Mouse (Mus musculus) lung, embryonic 16.5 days (tissue): Measurements from ENCODE around the gene Slc10a7. TPM values are rescaled to one million over a fixed set of nuclear protein-coding genes. Genes with fewer than 3 reads are reported as not detected.

Experiments
- ATAC-seq: fragments of 200-750 bp; cut with Nextera tagmentation; 2 replicates; pipeline ENCODE4 v1.8.0; 2017; ENCODE audit warnings: low read depth, mild to moderate bottlenecking, moderate library complexity
- H3K27ac ChIP-seq: fragments of 300-500 bp; sonication (generic); 2 replicates; pipeline ENCODE4 v1.5.1; 2014; ENCODE audit warnings: mild to moderate bottlenecking, control low read depth, low read length
- H3K27me3 ChIP-seq: fragments of 300-500 bp; sonication (generic); 2 replicates; pipeline ENCODE4 v1.6.1; 2014; ENCODE audit warnings: low read depth, low read length, mixed read lengths; ENCODE audit not compliant: control insufficient read depth, insufficient read depth
- H3K36me3 ChIP-seq: fragments of 300-500 bp; sonication (generic); 2 replicates; pipeline ENCODE4 v1.6.1; 2014; ENCODE audit warnings: low read length; ENCODE audit not compliant: control insufficient read depth, insufficient read depth
- H3K4me1 ChIP-seq: fragments of 300-500 bp; sonication (generic); replicated peaks from 2 replicates; pipeline ENCODE4 v1.6.1; 2014; ENCODE audit warnings: low read length, mixed read lengths; ENCODE audit not compliant: control insufficient read depth, insufficient read depth
- H3K4me2 ChIP-seq: fragments of 300-500 bp; sonication (generic); 2 replicates; pipeline ENCODE4 v1.6.1; 2014; ENCODE audit warnings: low read depth, low read length, control low read depth
- H3K4me3 ChIP-seq: fragments of 300-500 bp; sonication (generic); 2 replicates; pipeline ENCODE4 v1.5.1; 2014; ENCODE audit warnings: mild to moderate bottlenecking, low read length, control low read depth
- H3K9ac ChIP-seq: fragments of 300-500 bp; sonication (generic); 2 replicates; pipeline ENCODE4 v1.6.1; 2014; ENCODE audit warnings: low read length, control low read depth
- H3K9me3 ChIP-seq: fragments of 300-500 bp; sonication (generic); 2 replicates; pipeline ENCODE4 v1.6.1; 2016; ENCODE audit warnings: low read length; ENCODE audit not compliant: control insufficient read depth
- WGBS: fragments of 180-500 bp; shearing (Covaris S2); extraction: QIAGEN DNeasy Blood & Tissue Kit; methylation state at CpG from one replicate; pipeline ENCODE4 v1.1.7; 2014; 5-methylcytosine and 5-hydroxymethylcytosine counted together
- polyA plus RNA-seq: library from polyadenylated mRNA; unstranded; fragments of >200 nt; fragmentation: Nextera tagmentation; extraction: Ambion mirVana; gene quantifications from 2 replicates; pipeline ENCODE4 v1.2.1, GENCODE M21; 2015

Slc10a7 gene
- polyA plus RNA-seq, 1 experiment from 2014 or later = 21.6 TPM

GRCm38 (mm10) chr8:78722201-78722600 lies 213.1 kb downstream of the Slc10a7 start:
- Histone ChIP-seq H3K4me2 (no peak overlapping the region), H3K27me3 (no peaks in the 10 kb centered on the region), H3K27ac (no peak overlapping the region), H3K9ac (no peak overlapping the region), H3K4me3 (no peak overlapping the region), H3K36me3 (peaks cover 4% of the 10 kb centered on the region; the same call in 1 of the 2 replicates), H3K9me3 (no peaks in the 10 kb centered on the region), H3K4me1 (peaks cover 8% of the 10 kb centered on the region)
- ATAC-seq = no peak
- 76% methylated on average over 7 of the region's 7 CpGs for WGBS

DNA sequence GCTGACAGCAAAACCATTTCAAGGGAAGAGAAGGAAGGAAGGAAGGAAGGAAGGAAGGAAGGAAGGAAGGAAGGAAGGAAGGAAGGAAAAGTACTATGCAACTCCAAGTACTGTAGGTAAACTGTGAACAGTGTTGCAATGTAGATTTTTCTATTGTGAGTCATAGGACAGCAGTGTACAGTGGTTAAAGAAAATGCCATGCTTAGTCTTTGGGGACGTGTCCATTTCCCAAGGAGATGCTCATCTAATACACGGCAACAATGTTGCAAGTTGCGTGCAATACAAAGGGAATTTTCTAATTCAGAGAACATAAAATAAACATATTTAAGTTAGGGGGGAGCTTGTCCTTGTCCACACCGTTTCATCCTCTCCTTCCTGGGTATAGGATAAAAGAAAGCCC lies 215.7 kb downstream of the Slc10a7 start:
- no peak for ATAC-seq
- Histone ChIP-seq H3K27me3 (no peaks in the 10 kb centered on the region), H3K9ac (no peak overlapping the region), H3K36me3 (no peaks in the 10 kb centered on the region), H3K4me3 (no peak overlapping the region), H3K4me2 (no peak overlapping the region), H3K9me3 (no peaks in the 10 kb centered on the region), H3K27ac (no peak overlapping the region), H3K4me1 (peaks cover 5% of the 10 kb centered on the region)
- WGBS = 88% methylated on average over 4 of the region's 4 CpGs

- Histone ChIP-seq H3K27me3 (no peaks in the 10 kb centered on the region), H3K9me3 (no peaks in the 10 kb centered on the region), H3K27ac (no peak overlapping the region), H3K4me3 (no peak overlapping the region), H3K36me3 (peaks cover 6% of the 10 kb centered on the region; the same call in 1 of the 2 replicates), H3K9ac (no peak overlapping the region), H3K4me1 (peaks cover 9% of the 10 kb centered on the region), H3K4me2 (no peak overlapping the region)
- WGBS = 78% methylated on average over 14 of the region's 14 CpGs
- ATAC-seq = no peak
These were observed 219.1 kb downstream of the Slc10a7 start for GRCm38 (mm10) chr8:78728240-78728639.

DNA sequence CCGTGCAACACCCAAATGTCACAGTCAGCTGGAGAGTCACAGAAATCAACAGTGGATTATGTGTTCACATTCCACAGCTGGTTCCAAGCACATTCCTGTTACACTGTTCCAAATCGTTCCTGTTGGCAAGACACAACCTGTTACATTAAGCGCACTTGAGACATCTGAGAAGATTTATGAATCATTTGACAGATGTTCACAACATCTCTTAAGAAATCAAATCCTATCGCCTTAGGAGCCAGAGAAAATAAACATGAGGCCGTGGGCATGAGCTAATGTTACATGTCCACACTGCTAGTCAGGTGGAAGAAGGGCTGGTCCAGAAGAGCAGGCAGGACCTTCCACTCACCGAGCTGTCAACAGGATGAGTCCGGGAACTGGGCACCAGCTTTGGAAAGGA lies 223.3 kb downstream of the Slc10a7 start:
- no peak overlapping the region for H3K9ac ChIP-seq

GRCm38 (mm10) chr8:78732995-78733512 lies 223.9 kb downstream of the Slc10a7 start:
- WGBS = 60% methylated on average over 12 of the region's 12 CpGs
- H3K4me1 ChIP-seq = peaks cover 9% of the 10 kb centered on the region
- no peak overlapping the region for H3K4me3 ChIP-seq
- peak overlapping the region; percentile 50 for H3K27ac ChIP-seq
- ATAC-seq = peak; percentile 63
- no peak overlapping the region for H3K4me2 ChIP-seq
- H3K27me3 ChIP-seq = no peaks in the 10 kb centered on the region
- no peak overlapping the region for H3K9ac ChIP-seq
- no peaks in the 10 kb centered on the region for H3K9me3 ChIP-seq
- H3K36me3 ChIP-seq = peaks cover 6% of the 10 kb centered on the region; the same call in 1 of the 2 replicates

More for the DNA sequence above, 223.3 kb downstream of the Slc10a7 start:
- H3K4me2 ChIP-seq = no peak overlapping the region
- peaks cover 6% of the 10 kb centered on the region; the same call in 1 of the 2 replicates for H3K36me3 ChIP-seq
- peak overlapping the region; percentile 50 for H3K27ac ChIP-seq
- ATAC-seq = peak; percentile 64
- peaks cover 9% of the 10 kb centered on the region for H3K4me1 ChIP-seq
- no peaks in the 10 kb centered on the region for H3K27me3 ChIP-seq
- WGBS = 36% methylated on average over 7 of the region's 7 CpGs
- H3K4me3 ChIP-seq = no peak overlapping the region
- no peaks in the 10 kb centered on the region for H3K9me3 ChIP-seq

GRCm38 (mm10) chr8:78734721-78735517 lies 225.8 kb downstream of the Slc10a7 start:
- WGBS = 83% methylated on average over 9 of the region's 9 CpGs
- no peak overlapping the region for H3K9ac ChIP-seq

DNA sequence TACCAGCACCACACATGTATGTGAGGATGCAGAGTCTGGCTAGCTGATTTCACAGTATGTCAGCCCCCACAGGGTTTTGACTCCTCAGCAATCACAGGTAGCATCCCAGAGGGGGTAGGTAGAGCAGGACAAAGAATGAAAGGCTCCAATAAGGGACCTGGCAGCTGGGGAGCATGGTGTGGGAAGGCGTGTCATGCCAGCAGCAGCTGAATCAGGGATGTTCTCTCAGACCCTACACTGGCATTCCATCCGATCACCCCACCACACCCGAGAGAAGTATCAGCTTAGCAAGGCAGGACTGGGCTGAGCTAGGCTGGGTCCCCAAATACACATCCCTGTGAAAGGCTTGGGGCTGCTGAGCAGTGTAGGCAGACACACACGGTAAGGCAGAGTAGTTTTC lies 229.2 kb downstream of the Slc10a7 start:
- H3K4me1 ChIP-seq = peaks cover 26% of the 10 kb centered on the region
- no peaks in the 10 kb centered on the region for H3K27me3 ChIP-seq
- ATAC-seq = no peak
- H3K9ac ChIP-seq = no peak overlapping the region
- no peak overlapping the region for H3K4me3 ChIP-seq
- H3K9me3 ChIP-seq = no peaks in the 10 kb centered on the region
- WGBS = 71% methylated on average over 4 of the region's 4 CpGs
- H3K36me3 ChIP-seq = no peaks in the 10 kb centered on the region
- H3K4me2 ChIP-seq = no peak overlapping the region
- H3K27ac ChIP-seq = no peak overlapping the region

More at GRCm38 (mm10) chr8:78734721-78735517, 225.8 kb downstream of the Slc10a7 start:
- ATAC-seq = no peak
- peaks cover 9% of the 10 kb centered on the region for H3K4me1 ChIP-seq
- peaks cover 6% of the 10 kb centered on the region; the same call in 1 of the 2 replicates for H3K36me3 ChIP-seq
- no peaks in the 10 kb centered on the region for H3K27me3 ChIP-seq
- no peaks in the 10 kb centered on the region for H3K9me3 ChIP-seq
- no peak overlapping the region for H3K4me3 ChIP-seq
- no peak overlapping the region for H3K4me2 ChIP-seq
- no peak overlapping the region for H3K27ac ChIP-seq

- peak overlapping the region; percentile 94 for H3K27ac ChIP-seq
- peaks cover 26% of the 10 kb centered on the region for H3K4me1 ChIP-seq
- no peak overlapping the region for H3K4me3 ChIP-seq
- no peak overlapping the region for H3K4me2 ChIP-seq
- H3K9ac ChIP-seq = 0 out of 2 replicates have a peak overlapping the region, but pooled peaks have one; percentile 9
- no peaks in the 10 kb centered on the region for H3K9me3 ChIP-seq
- H3K36me3 ChIP-seq = no peaks in the 10 kb centered on the region
- H3K27me3 ChIP-seq = no peaks in the 10 kb centered on the region
- ATAC-seq = no peak
- WGBS = 42% methylated on average over 6 of the region's 6 CpGs
These were observed 231.8 kb downstream of the Slc10a7 start for GRCm38 (mm10) chr8:78740936-78741335.

DNA sequence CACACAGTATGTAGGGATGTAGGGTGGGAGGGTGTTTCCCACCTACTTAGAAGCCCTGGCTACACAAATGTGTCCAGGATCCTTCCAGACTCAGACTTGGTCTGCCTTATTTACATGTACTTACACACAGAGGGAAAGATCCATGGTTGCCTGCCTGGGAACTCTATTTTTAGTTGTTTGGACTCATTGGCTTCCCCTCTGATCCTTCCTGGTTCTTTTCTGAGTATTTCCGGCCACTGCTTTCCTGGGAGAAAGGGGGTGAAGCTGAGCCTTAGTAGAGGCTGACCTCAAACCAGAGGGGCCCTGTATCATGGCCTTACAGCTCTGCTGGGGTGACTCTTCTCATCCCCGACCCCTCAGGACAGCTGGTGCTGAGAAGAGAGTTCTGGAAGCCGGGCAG lies 232.3 kb downstream of the Slc10a7 start:
- H3K4me1 ChIP-seq = peaks cover 26% of the 10 kb centered on the region
- peak overlapping the region; percentile 47 for H3K9ac ChIP-seq
- ATAC-seq = no peak
- H3K4me3 ChIP-seq = no peak overlapping the region
- H3K27me3 ChIP-seq = no peaks in the 10 kb centered on the region
- 64% methylated on average over 3 of the region's 3 CpGs for WGBS
- H3K9me3 ChIP-seq = no peaks in the 10 kb centered on the region
- H3K4me2 ChIP-seq = no peak overlapping the region
- H3K36me3 ChIP-seq = no peaks in the 10 kb centered on the region
- peak overlapping the region; percentile 94 for H3K27ac ChIP-seq
